Mouse (Mus musculus) liver, embryonic 16.5 days (tissue): ENCODE measurements around the gene Gm11127. TPM values are rescaled to one million over a fixed set of nuclear protein-coding genes. Genes with fewer than 3 reads are reported as not detected.

ENCODE experiments used
- ATAC-seq: fragments of 200-750 bp; cut with Nextera tagmentation; 2 replicates; pipeline ENCODE4 v1.8.0; 2017; ENCODE audit warnings: low read depth, mild to moderate bottlenecking, moderate number of reproducible peaks, moderate library complexity
- H3K27ac ChIP-seq: fragments of 300-500 bp; sonication (generic); 2 replicates; pipeline ENCODE4 v1.5.1; 2014; ENCODE audit warnings: mild to moderate bottlenecking, low read length
- H3K27me3 ChIP-seq: fragments of 300-500 bp; sonication (generic); 2 replicates; pipeline ENCODE4 v1.6.1; 2014; ENCODE audit warnings: low read depth, low read length, mixed read lengths; ENCODE audit not compliant: control insufficient read depth, insufficient read depth
- H3K36me3 ChIP-seq: fragments of 300-500 bp; sonication (generic); 2 replicates; pipeline ENCODE4 v1.6.1; 2014; ENCODE audit warnings: mild to moderate bottlenecking; ENCODE audit not compliant: control insufficient read depth, insufficient read depth
- H3K4me1 ChIP-seq: fragments of 300-500 bp; sonication (generic); 2 replicates; pipeline ENCODE4 v1.6.1; 2014; ENCODE audit warnings: low read depth, low read length, mixed read lengths; ENCODE audit not compliant: control insufficient read depth
- H3K4me2 ChIP-seq: fragments of 300-500 bp; sonication (generic); 2 replicates; pipeline ENCODE4 v1.6.1; 2014; ENCODE audit warnings: low read depth, low read length, mixed read lengths
- H3K4me3 ChIP-seq: fragments of 300-500 bp; sonication (generic); 2 replicates; pipeline ENCODE4 v1.5.1; 2014; ENCODE audit warnings: low read depth, mild to moderate bottlenecking, low read length
- H3K9ac ChIP-seq: fragments of 300-500 bp; sonication (generic); 2 replicates; pipeline ENCODE4 v1.6.1; 2014; ENCODE audit warnings: low read depth, low read length
- H3K9me3 ChIP-seq: fragments of 300-500 bp; sonication (generic); replicated peaks from 2 replicates; pipeline ENCODE4 v1.6.1; 2016; ENCODE audit warnings: low read length; ENCODE audit not compliant: control insufficient read depth
- WGBS: fragments of 180-500 bp; shearing (Covaris S2); extraction: QIAGEN DNeasy Blood & Tissue Kit; methylation state at CpG from one replicate; pipeline ENCODE4 v1.1.7; 2014; ENCODE audit not compliant: insufficient replicate concordance; 5-methylcytosine and 5-hydroxymethylcytosine counted together
- polyA plus RNA-seq: library from polyadenylated mRNA; unstranded; fragments of >200 nt; fragmentation: Nextera tagmentation; extraction: Ambion mirVana; gene quantifications from 2 replicates; pipeline ENCODE4 v1.2.1, GENCODE M21; 2015

Gene Gm11127
- polyA plus RNA-seq, 1 experiment from 2014 or later = 0.20 TPM

DNA sequence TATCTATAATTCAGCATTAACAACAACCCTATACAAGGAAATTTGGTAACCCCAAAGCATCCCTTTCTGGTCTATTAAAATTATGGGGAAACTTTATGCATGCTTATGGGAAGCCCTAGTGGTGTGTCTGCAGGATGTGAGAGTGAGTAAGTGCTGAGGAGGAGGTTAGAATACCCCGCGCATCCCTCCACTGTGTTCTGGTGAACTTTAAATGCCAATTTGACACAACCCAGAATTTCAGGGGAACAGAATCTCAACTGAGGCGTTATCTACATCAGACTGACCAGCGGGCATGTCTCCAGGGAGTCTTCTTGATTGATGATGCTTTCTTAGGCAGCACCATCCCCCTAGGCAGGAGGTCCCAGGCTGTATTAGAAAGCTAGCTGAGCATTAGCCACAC is 32.3 kb downstream of the Gm11127 start:
- Histone ChIP-seq H3K4me3 (no peak overlapping the region), H3K27me3 (no peaks in the 10 kb centered on the region), H3K27ac (no peak overlapping the region), H3K9me3 (no peaks in the 10 kb centered on the region), H3K4me1 (peaks cover 42% of the 10 kb centered on the region), H3K4me2 (no peak overlapping the region), H3K9ac (no peak overlapping the region), H3K36me3 (no peaks in the 10 kb centered on the region)
- 69% methylated on average over 4 of the region's 4 CpGs for WGBS
- no peak for ATAC-seq

DNA sequence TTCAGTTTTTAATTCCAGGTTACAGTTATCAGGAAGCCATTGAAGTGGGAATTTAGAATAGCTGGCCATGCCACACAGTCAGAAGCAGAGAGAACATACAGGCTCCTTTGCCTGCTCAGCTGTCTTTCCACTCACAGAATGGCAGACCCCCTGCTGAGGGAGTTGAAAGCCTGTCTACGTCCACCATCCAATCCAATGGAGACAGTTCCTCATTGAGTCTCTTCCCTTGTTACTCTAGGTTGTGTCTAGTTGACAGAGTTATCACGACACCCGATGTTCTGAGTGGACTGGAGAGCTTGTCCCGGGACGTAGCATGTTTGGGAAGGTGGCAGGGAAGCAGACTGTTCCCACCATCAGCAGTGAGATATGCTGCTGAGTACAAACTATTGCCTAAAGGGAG is 33.0 kb downstream of the Gm11127 start:
- Histone ChIP-seq H3K27me3 (no peaks in the 10 kb centered on the region), H3K4me1 (peaks cover 42% of the 10 kb centered on the region)

DNA sequence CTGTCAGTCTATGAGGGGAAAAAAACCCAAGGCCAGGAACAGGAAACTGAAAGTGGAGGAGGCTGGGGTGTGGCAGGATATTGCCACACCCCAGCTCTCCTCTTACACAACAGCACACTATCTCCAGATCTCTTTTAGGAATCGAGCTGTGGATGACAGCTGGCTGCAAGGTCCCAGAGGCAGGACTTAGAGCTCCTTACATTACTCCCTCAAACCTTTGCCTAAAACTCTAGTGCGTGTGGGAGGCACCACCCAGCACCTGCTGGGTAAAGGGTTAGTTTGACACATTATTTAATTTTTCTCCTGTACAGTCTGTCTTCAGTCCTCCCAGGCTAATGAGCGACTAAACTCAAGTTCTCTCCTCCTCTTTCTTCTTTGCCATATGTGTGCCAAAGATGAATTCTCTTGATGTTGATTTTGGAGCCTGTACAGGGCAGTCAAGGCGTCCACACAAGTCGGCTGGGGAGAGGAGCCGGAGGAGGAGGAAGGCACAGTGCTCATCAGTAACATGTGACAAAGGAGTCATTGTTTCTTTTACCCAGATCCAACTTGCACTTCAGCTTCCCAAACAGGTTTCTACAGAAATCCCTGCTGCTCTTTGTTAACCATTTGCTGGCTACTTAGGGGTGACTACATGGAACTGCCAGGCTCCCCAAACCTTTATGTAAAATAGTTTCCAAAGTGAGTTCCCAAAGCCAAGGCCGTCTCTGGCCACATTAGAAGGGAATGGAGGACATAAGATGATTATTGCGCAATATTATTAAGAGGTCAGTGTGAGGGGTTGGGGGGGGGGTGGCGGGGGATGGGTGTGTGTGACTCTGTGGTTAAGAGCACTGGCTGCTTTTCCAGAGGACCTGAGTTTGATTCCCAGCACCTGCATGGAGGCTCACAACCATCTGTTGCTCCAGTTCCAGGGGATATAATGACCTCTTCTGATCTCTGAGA is 34.2 kb downstream of the Gm11127 start:
- ATAC-seq = peak; percentile 45
- 48% methylated on average over 9 of the region's 9 CpGs for WGBS
- Histone ChIP-seq H3K9me3 (no peaks in the 10 kb centered on the region), H3K27me3 (no peaks in the 10 kb centered on the region), H3K27ac (peak overlapping the region; percentile 66), H3K36me3 (no peaks in the 10 kb centered on the region), H3K4me2 (peak overlapping the region; percentile 46), H3K4me3 (peak overlapping the region; percentile 20), H3K4me1 (peaks cover 47% of the 10 kb centered on the region), H3K9ac (peak overlapping the region; percentile 2; the same call in 1 of the 2 replicates)

More for the DNA sequence above, 33.0 kb downstream of the Gm11127 start:
- H3K9ac ChIP-seq = no peak overlapping the region
- no peak overlapping the region for H3K4me2 ChIP-seq
- 62% methylated on average over 5 of the region's 5 CpGs for WGBS
- H3K9me3 ChIP-seq = no peaks in the 10 kb centered on the region
- no peaks in the 10 kb centered on the region for H3K36me3 ChIP-seq
- no peak overlapping the region for H3K4me3 ChIP-seq
- no peak for ATAC-seq
- 0 out of 2 replicates have a peak overlapping the region, but pooled peaks have one; percentile 5 for H3K27ac ChIP-seq

DNA sequence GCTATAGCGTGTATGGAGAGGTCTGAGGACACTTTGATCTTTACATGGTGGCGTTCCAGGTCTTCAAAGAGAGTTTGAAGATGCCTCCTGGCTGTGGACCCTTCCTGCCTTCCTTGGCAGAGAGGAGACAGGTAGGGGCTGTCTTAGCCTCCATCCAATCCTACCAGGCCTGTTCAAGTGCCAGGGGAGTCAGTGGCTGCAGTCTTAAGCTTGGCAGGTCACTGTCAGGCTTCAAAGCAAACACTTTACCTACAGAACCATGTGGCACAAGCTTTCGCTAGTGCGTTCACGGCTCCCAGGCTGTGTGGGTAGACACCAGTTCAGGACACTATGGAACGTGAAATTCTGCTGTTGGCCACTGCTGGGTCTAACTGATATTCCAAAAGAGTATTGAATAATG is 35.2 kb downstream of the Gm11127 start:
- 84% methylated on average over 6 of the region's 6 CpGs for WGBS
- Histone ChIP-seq H3K9me3 (no peaks in the 10 kb centered on the region), H3K27me3 (no peaks in the 10 kb centered on the region), H3K9ac (no peak overlapping the region), H3K36me3 (no peaks in the 10 kb centered on the region), H3K27ac (peak overlapping the region; percentile 36), H3K4me1 (peaks cover 51% of the 10 kb centered on the region), H3K4me2 (0 out of 2 replicates have a peak overlapping the region, but pooled peaks have one; percentile 46), H3K4me3 (no peak overlapping the region)
- ATAC-seq = no peak

DNA sequence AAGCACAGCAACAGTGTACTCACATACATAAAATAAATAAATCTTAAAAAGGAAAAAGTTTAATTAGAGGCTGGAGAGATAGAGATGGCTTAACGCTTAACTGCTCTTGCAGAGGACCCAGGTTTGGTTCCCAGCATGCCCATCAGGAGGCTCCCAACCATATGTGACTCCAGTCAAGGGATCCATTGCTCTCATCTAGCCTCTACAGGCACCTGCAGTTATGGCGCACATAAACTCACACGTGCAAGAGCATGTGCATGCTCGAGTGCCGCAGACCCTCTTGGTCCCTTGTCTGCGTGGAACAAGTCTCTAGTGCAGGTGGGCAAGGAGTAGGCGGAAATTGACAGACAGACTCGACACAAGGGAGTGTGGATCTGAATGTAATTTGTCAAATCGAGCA is 36.1 kb downstream of the Gm11127 start:
- WGBS = 79% methylated on average over 9 of the region's 9 CpGs
- peaks cover 58% of the 10 kb centered on the region for H3K4me1 ChIP-seq
- H3K4me3 ChIP-seq = no peak overlapping the region
- H3K9ac ChIP-seq = no peak overlapping the region
- no peak overlapping the region for H3K27ac ChIP-seq
- H3K27me3 ChIP-seq = no peaks in the 10 kb centered on the region
- H3K4me2 ChIP-seq = no peak overlapping the region
- H3K36me3 ChIP-seq = peaks cover 5% of the 10 kb centered on the region; the same call in 1 of the 2 replicates
- no peaks in the 10 kb centered on the region for H3K9me3 ChIP-seq
- ATAC-seq = no peak

DNA sequence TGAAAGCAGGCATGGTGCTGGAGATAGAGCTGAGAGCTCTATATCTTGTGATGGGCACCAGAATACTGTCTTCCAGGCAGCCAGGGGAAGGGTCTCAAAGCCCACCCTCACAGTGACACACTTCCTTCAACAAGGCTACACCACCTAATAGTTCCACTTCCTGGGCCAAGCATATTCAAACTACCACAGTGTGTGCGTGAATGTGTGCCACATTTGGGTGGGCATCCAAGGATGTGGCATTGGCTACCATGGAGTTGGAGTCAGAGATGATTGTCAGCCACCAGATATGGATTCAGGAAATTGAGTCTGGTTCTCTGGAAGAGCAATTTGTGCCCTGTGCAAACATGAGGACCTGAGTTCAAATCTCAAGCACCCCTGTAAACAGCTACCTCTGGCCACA is 36.9 kb downstream of the Gm11127 start:
- Histone ChIP-seq H3K9ac (no peak overlapping the region), H3K36me3 (peaks cover 13% of the 10 kb centered on the region), H3K9me3 (no peaks in the 10 kb centered on the region), H3K27me3 (no peaks in the 10 kb centered on the region), H3K4me3 (peak overlapping the region; percentile 65), H3K4me1 (peaks cover 58% of the 10 kb centered on the region), H3K27ac (peak overlapping the region; percentile 97), H3K4me2 (peak overlapping the region; percentile 76)
- 81% methylated on average over 1 of the region's 1 CpGs for WGBS
- ATAC-seq = no peak

DNA sequence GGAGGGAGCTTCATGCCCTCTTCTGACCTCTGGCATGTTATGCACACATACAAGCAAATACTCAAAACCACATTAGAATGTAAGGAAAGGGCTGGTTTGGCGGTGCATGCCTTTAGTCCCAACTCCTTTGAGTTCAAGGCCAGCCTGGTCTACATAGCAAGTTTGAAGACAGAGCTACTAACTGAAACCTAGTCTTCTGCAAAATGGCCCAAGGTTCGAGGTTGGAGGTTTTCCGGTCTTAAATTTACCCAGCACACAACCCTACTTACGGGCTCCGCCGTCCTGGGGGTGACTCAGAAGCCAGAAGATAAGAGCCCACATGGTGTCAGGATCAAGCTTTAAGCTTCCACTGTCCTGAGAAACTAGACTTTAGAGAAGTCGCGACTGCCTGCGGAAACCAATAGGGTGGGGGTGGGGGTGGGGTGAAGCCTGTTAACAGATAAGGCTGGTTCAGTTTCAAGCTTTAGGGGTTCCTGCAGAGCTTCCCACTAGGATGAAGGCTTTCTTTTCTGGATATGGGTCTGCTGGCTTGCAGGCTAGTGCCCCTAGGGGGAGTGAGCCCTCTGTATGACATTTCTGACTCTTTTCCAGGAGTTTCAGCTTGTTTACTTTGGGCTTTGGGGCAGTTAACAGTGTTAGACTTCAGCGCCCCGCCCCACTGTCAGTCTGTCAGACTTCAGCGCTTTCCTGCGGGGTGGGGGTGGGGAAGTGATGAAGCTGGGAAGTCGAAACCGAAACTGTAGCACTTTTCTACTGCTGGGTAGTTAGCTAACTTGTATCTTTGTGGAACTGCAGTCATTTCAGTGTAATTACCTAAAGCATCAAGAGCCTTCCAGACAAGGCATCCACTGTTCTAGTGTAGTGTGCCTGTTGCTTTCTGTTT is 37.7 kb downstream of the Gm11127 start, which contains the start of gene H2-T24:
H2-T24 (minus strand) TSS at position 370 of the 883 bp plus-strand sequence.
- no peaks in the 10 kb centered on the region for H3K9me3 ChIP-seq
- H3K27me3 ChIP-seq = no peaks in the 10 kb centered on the region
- peaks cover 19% of the 10 kb centered on the region for H3K36me3 ChIP-seq
- 8% methylated on average over 15 of the region's 15 CpGs for WGBS
- H3K4me2 ChIP-seq = peak within 1 kb of the TSS; percentile 76
- peak within 1 kb of the TSS; percentile 65 for H3K4me3 ChIP-seq
- H3K9ac ChIP-seq = peak within 1 kb of the TSS; percentile 73
- H3K4me1 ChIP-seq = peaks cover 58% of the 10 kb centered on the region
- peak within 1 kb of the TSS; percentile 97 for H3K27ac ChIP-seq
- ATAC-seq = peak; percentile 86

DNA sequence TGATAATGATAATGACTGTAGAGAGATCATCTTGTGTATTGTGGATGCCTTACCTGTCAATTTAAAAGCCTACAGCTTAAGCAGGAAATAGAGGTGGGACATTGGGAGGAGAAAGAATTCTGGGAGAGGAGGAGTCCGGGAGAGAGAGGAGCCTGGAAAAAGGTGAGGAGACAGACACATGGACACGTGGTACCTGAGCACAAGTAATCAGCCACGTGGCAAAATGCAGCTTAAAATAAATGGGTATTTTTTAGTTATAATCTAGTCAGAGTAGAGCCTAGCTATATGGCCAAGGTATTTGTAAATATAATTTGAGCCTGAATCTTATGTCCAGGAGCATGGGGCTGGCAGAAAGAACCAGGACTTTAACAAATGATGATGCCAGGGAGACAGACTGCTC is 38.7 kb downstream of the Gm11127 start:
- Histone ChIP-seq H3K4me2 (peak overlapping the region; percentile 76), H3K9me3 (no peaks in the 10 kb centered on the region), H3K4me3 (peak overlapping the region; percentile 65), H3K4me1 (peaks cover 58% of the 10 kb centered on the region), H3K27ac (peak overlapping the region; percentile 97), H3K36me3 (peaks cover 28% of the 10 kb centered on the region), H3K27me3 (no peaks in the 10 kb centered on the region), H3K9ac (peak overlapping the region; percentile 73)
- ATAC-seq = no peak
- WGBS = 53% methylated on average over 3 of the region's 3 CpGs
